In the genomic region with DNA sequence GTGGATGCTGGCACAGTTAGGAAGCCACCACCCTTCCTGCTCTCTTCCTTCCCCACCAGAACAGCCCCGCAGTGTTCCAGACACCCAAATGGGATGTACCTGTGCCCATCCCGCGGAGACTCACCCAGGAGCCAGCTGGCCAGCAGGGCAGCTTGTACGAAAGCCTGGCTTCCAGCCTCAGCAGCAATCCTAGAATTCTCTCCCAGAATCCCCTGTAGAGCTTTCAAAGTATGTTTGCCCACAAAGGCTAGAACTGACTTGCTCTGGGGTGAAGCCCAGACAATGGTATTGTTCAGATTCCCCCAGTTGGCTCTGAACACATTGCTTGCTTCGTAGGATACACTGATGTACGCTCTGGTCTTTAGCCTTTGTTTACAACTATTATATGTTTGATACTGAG, we compare ENCODE assay signal across 23 mouse cellular contexts.
DNase-seq lines count a peak whose midpoint lies in the region; TF ChIP-seq lines count a peak whose summit lies in the region.
"Had no signal": no experiment of that assay in that cellular context is flagged by ENCODE, and none has a peak within 500 bp of the region (broad histone marks: within the 10 kb centered on the region; RNA-seq: fewer than 3 reads in every experiment).

No protein-coding gene starts in this region.

- 46% methylated on average over 6 of the region's 6 CpGs for WGBS in lung, adult 2 months

- H3K4me1 ChIP-seq in lung, adult 2 months (ENCODE audit: control insufficient read depth, insufficient read depth, low read length) = no peaks in the 10 kb centered on the region
- H3K4me1 ChIP-seq: embryonic facial prominence, embryonic 12.5 days; embryonic facial prominence, embryonic 15.5 days; forebrain, embryonic 12.5 days; forebrain, embryonic 15.5 days; heart, embryonic 10.5 days; heart, embryonic 13.5 days; hindbrain, embryonic 10.5 days; hindbrain, embryonic 13.5 days had no signal

- intact Hi-C loops in heart, postnatal 10 days (cut with DNase I) = no loop called here

- no peak for TF ChIP-seq CTCF in lung, adult 2 months (IDR thresholded peaks at IDR 0.05; ENCODE audit: insufficient read depth, low read length)

- no peak overlapping the region for H3K4me3 ChIP-seq in lung, adult 2 months (replicated peaks; ENCODE audit: extremely low read depth, low read depth, low read length)
- H3K4me3 ChIP-seq: embryonic facial prominence, embryonic 12.5 days; embryonic facial prominence, embryonic 15.5 days; forebrain, embryonic 12.5 days; forebrain, embryonic 15.5 days; heart, adult 2 months; heart, embryonic 10.5 days; heart, embryonic 13.5 days; hindbrain, embryonic 10.5 days; hindbrain, embryonic 13.5 days had no signal

- peak; percentile 22 to 31 for DNase-seq in lung, adult 18-20 months
- DNase-seq in lung, adult 2 months = no peak
- DNase-seq in gonadal fat pad, adult 2 months (ENCODE audit: low read depth) = peak; percentile 70
- peak; percentile 15 for DNase-seq in lung, postnatal 14 days
- DNase-seq in lung, postnatal 4 days = peak; percentile 17 to 41
- DNase-seq in heart, postnatal 10 days = no peak
- DNase-seq in embryo, embryonic 11 days = no peak
- DNase-seq: adrenal gland, postnatal 10 days; adrenal gland, postnatal 36 days; B cell, adult 2 months; cerebellum, adult 18-20 months; cerebellum, adult 9-10 months; cerebellum, postnatal 14 days; gastrocnemius, postnatal 25 days; heart, adult 2 months had no signal

- no peak for TF ChIP-seq POLR2A in lung, adult 2 months (IDR thresholded peaks at IDR 0.05; ENCODE audit: borderline replicate concordance, extremely low read depth, low read depth, low read length)

Comparison
In these comparisons a context has a peak if more than half of its experiments do, and no peak if none do; other contexts are left out.
1. DNase-seq: peak in lung, adult 18-20 months (2 of 2), gonadal fat pad, adult 2 months (single experiment), lung, postnatal 14 days (single experiment) and lung, postnatal 4 days (2 of 2); none in lung, adult 2 months (single experiment), heart, postnatal 10 days (0 of 2) and embryo, embryonic 11 days (single experiment).